Comparison of ENCODE assay signal across 25 mouse cellular contexts in genomic region chr1:185962606-185963005, GRCm38 (mm10).
DNase-seq lines count a peak whose midpoint lies in the region; ATAC-seq lines count a peak whose summit lies in the region.
"Had no signal": no experiment of that assay in that cellular context is flagged by ENCODE, and none has a peak within 500 bp of the region (broad histone marks: within the 10 kb centered on the region; RNA-seq: fewer than 3 reads in every experiment).

No protein-coding gene starts in this region.

- no peak for ATAC-seq in embryonic facial prominence, embryonic 14.5 days (ENCODE audit: low read depth)
- ATAC-seq in limb, embryonic 15.5 days (ENCODE audit: insufficient number of reproducible peaks, low FRiP score, low TSS enrichment, low read depth), result no peak
- ATAC-seq: forebrain, embryonic 15.5 days; hindbrain, embryonic 16.5 days; Patski had no signal

- H3K4me2 ChIP-seq in embryonic facial prominence, embryonic 14.5 days (ENCODE audit: low read depth, low read length), result no peak overlapping the region
- no peak overlapping the region for H3K4me2 ChIP-seq in limb, embryonic 15.5 days
- H3K4me2 ChIP-seq: embryonic facial prominence, embryonic 13.5 days; forebrain, embryonic 12.5 days; forebrain, embryonic 15.5 days; heart, embryonic 12.5 days; heart, embryonic 15.5 days; hindbrain, embryonic 13.5 days had no signal

- 47% methylated on average over 3 of the region's 3 CpGs for WGBS in embryonic facial prominence, embryonic 14.5 days
- WGBS in embryonic facial prominence, embryonic 10.5 days, result 89% methylated on average over 3 of the region's 3 CpGs
- 36% methylated on average over 3 of the region's 3 CpGs for WGBS in limb, embryonic 15.5 days

- H3K9me3 ChIP-seq in embryonic facial prominence, embryonic 14.5 days (ENCODE audit: control insufficient read depth, low read length), result no peaks in the 10 kb centered on the region
- H3K9me3 ChIP-seq in embryonic facial prominence, embryonic 10.5 days, result no peaks in the 10 kb centered on the region
- H3K9me3 ChIP-seq in limb, embryonic 15.5 days, result no peaks in the 10 kb centered on the region
- H3K9me3 ChIP-seq: embryonic facial prominence, embryonic 13.5 days; forebrain, embryonic 12.5 days; forebrain, embryonic 15.5 days; heart, embryonic 12.5 days; heart, embryonic 15.5 days; hindbrain, embryonic 10.5 days; hindbrain, embryonic 13.5 days had no signal

- H3K27ac ChIP-seq in embryonic facial prominence, embryonic 14.5 days (replicated peaks; ENCODE audit: low read depth, low read length), result no peak overlapping the region
- no peak overlapping the region for H3K27ac ChIP-seq in embryonic facial prominence, embryonic 10.5 days (replicated peaks)
- peak overlapping the region; percentile 33; the same call in 1 of the 2 replicates for H3K27ac ChIP-seq in limb, embryonic 15.5 days
- H3K27ac ChIP-seq: forebrain, embryonic 12.5 days; forebrain, embryonic 15.5 days; heart, embryonic 15.5 days; hindbrain, embryonic 10.5 days; hindbrain, embryonic 13.5 days had no signal

- no peaks in the 10 kb centered on the region for H3K36me3 ChIP-seq in embryonic facial prominence, embryonic 14.5 days (ENCODE audit: control insufficient read depth, insufficient read depth, low read length)
- no peaks in the 10 kb centered on the region for H3K36me3 ChIP-seq in embryonic facial prominence, embryonic 10.5 days (replicated peaks)
- H3K36me3 ChIP-seq in limb, embryonic 15.5 days, result no peaks in the 10 kb centered on the region
- H3K36me3 ChIP-seq: embryonic facial prominence, embryonic 13.5 days; forebrain, embryonic 12.5 days; forebrain, embryonic 15.5 days; heart, embryonic 12.5 days; heart, embryonic 15.5 days; hindbrain, embryonic 10.5 days; hindbrain, embryonic 13.5 days had no signal

- peak; percentile 60 for DNase-seq in embryonic facial prominence, embryonic 14.5 days (ENCODE audit: low spot score)
- DNase-seq in embryonic facial prominence, embryonic 10.5 days (ENCODE audit: low spot score), result no peak
- DNase-seq in MN1 (ENCODE audit: low spot score), result peak; percentile 33
- DNase-seq in fibroblast of lung, adult 2 months (ENCODE audit: low read depth), result peak; percentile 26
- DNase-seq in cerebellum, adult 8-10 months, result no peak
- no peak for DNase-seq in left cerebral cortex, postnatal 14 days (ENCODE audit: low spot score in 2 of 2)
- no peak for DNase-seq in ovary, postnatal 10 days (ENCODE audit: low spot score)
- DNase-seq: adrenal gland, postnatal 25 days; cerebellum, adult 18-20 months; cerebellum, adult 9-11 months; cerebellum, postnatal 25 days; gastrocnemius, postnatal 25 days; heart, adult 18-20 months; heart, postnatal 10 days; heart, postnatal 36 days had no signal

- no peaks in the 10 kb centered on the region for H3K4me1 ChIP-seq in embryonic facial prominence, embryonic 14.5 days (ENCODE audit: control insufficient read depth, insufficient read depth, low read length)
- peaks cover 3% of the 10 kb centered on the region for H3K4me1 ChIP-seq in embryonic facial prominence, embryonic 10.5 days
- peaks cover 13% of the 10 kb centered on the region for H3K4me1 ChIP-seq in limb, embryonic 15.5 days
- H3K4me1 ChIP-seq: forebrain, embryonic 12.5 days; hindbrain, embryonic 10.5 days had no signal

- intact Hi-C loops in left cerebral cortex, postnatal 14 days (cut with DNase I), result no loop called here

- no peak overlapping the region for H3K9ac ChIP-seq in embryonic facial prominence, embryonic 14.5 days (ENCODE audit: low read depth, low read length)
- no peak overlapping the region for H3K9ac ChIP-seq in limb, embryonic 15.5 days
- H3K9ac ChIP-seq: embryonic facial prominence, embryonic 13.5 days; forebrain, embryonic 12.5 days; forebrain, embryonic 15.5 days; heart, embryonic 12.5 days; heart, embryonic 15.5 days; hindbrain, embryonic 13.5 days had no signal

- no peaks in the 10 kb centered on the region for H3K27me3 ChIP-seq in embryonic facial prominence, embryonic 14.5 days (replicated peaks; ENCODE audit: control insufficient read depth, insufficient read depth, low read length)
- H3K27me3 ChIP-seq in embryonic facial prominence, embryonic 10.5 days (replicated peaks; ENCODE audit: low read depth, poor library complexity, severe bottlenecking), result no peaks in the 10 kb centered on the region
- no peaks in the 10 kb centered on the region for H3K27me3 ChIP-seq in limb, embryonic 15.5 days
- H3K27me3 ChIP-seq: forebrain, embryonic 12.5 days; forebrain, embryonic 15.5 days; heart, embryonic 12.5 days; heart, embryonic 15.5 days; hindbrain, embryonic 13.5 days had no signal

- no peak overlapping the region for H3K4me3 ChIP-seq in embryonic facial prominence, embryonic 14.5 days (ENCODE audit: low read depth, low read length)
- no peak overlapping the region for H3K4me3 ChIP-seq in embryonic facial prominence, embryonic 10.5 days
- H3K4me3 ChIP-seq in limb, embryonic 15.5 days, result no peak overlapping the region
- H3K4me3 ChIP-seq: embryonic facial prominence, embryonic 13.5 days; forebrain, embryonic 12.5 days; forebrain, embryonic 15.5 days; heart, embryonic 12.5 days; heart, embryonic 15.5 days; hindbrain, embryonic 10.5 days; hindbrain, embryonic 13.5 days had no signal

Comparison
In these comparisons a context has a peak if more than half of its experiments do, and no peak if none do; other contexts are left out.
1. DNase-seq: peak in embryonic facial prominence, embryonic 14.5 days (single experiment), MN1 (single experiment) and fibroblast of lung, adult 2 months (single experiment); none in embryonic facial prominence, embryonic 10.5 days (single experiment), cerebellum, adult 8-10 months (single experiment), left cerebral cortex, postnatal 14 days (0 of 2) and ovary, postnatal 10 days (single experiment).